Mouse (Mus musculus) kidney, embryonic 16.5 days (tissue): ENCODE measurements at regions not wholly inside any gene's neighbourhood (a gene's known extent, or its start where the extent isn't known, plus 50 kb on each side); places are given as distances from the start of the nearest gene placed in this dataset.
A peak's percentile ranks its signal among the peaks of the same experiment; 100 is the strongest.

Experiments
- ATAC-seq: fragments of 200-750 bp; cut with Nextera tagmentation; 2 replicates; pipeline ENCODE4 v1.8.0; 2017; ENCODE audit warnings: moderate TSS enrichment; ENCODE audit not compliant: low FRiP score, low TSS enrichment
- H3K27ac ChIP-seq: fragments of 300-500 bp; sonication (generic); 2 replicates; pipeline ENCODE4 v1.5.1; 2014; ENCODE audit warnings: low read length
- H3K27me3 ChIP-seq: fragments of 300-500 bp; sonication (generic); 2 replicates; pipeline ENCODE4 v1.6.1; 2014; ENCODE audit warnings: low read length, control low read depth, mixed read lengths; ENCODE audit not compliant: insufficient read depth
- H3K36me3 ChIP-seq: fragments of 300-500 bp; sonication (generic); 2 replicates; pipeline ENCODE4 v1.6.1; 2014; ENCODE audit warnings: low read length, control low read depth, mixed read lengths; ENCODE audit not compliant: insufficient read depth
- H3K4me1 ChIP-seq: fragments of 300-500 bp; sonication (generic); 2 replicates; pipeline ENCODE4 v1.6.1; 2014; ENCODE audit warnings: low read length, control low read depth, mixed read lengths; ENCODE audit not compliant: insufficient read depth
- H3K4me2 ChIP-seq: fragments of 300-500 bp; sonication (generic); replicated peaks from 2 replicates; pipeline ENCODE4 v1.6.1; 2014; ENCODE audit warnings: low read depth, low read length
- H3K4me3 ChIP-seq: fragments of 300-500 bp; sonication (generic); 2 replicates; pipeline ENCODE4 v1.5.1; 2014; ENCODE audit warnings: mild to moderate bottlenecking, low read length
- H3K9ac ChIP-seq: fragments of 300-500 bp; sonication (generic); replicated peaks from 2 replicates; pipeline ENCODE4 v1.6.1; 2014; ENCODE audit warnings: low read length
- H3K9me3 ChIP-seq: fragments of 300-500 bp; sonication (generic); 2 replicates; pipeline ENCODE4 v1.6.1; 2016; ENCODE audit warnings: low read length, control low read depth
- WGBS: fragments of 180-500 bp; shearing (Covaris S2); extraction: QIAGEN DNeasy Blood & Tissue Kit; methylation state at CpG from one replicate; pipeline ENCODE4 v1.1.7; 2014; 5-methylcytosine and 5-hydroxymethylcytosine counted together

DNA sequence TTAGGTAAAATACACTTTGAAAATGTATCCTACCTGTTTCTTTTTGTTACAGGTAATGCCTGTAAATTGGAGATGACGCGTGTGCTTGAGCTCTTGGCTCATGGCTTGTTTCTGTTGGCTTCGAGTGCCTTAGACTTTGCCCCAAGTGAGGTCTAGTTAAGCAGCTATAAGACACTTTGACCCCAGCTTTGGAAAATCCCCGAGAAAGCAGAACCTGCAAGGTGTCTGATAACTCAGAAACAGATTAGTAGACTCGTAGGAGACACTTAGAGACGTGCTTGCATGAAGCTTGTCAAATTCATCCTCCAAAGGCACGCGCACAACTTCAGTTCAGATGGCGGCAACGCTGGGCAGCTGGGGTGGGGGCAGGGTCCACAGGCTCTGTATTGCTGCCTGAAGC lies 153.8 kb downstream of the Pmp22 start:
- H3K27ac ChIP-seq = no peak overlapping the region
- no peak overlapping the region for H3K9ac ChIP-seq
- H3K36me3 ChIP-seq = no peaks in the 10 kb centered on the region
- 83% methylated on average over 10 of the region's 10 CpGs for WGBS
- no peak overlapping the region for H3K4me3 ChIP-seq
- H3K9me3 ChIP-seq = no peaks in the 10 kb centered on the region
- H3K4me1 ChIP-seq = 0 out of 2 replicates have a peak, but pooled peaks cover 5% of the 10 kb centered on the region
- H3K27me3 ChIP-seq = no peaks in the 10 kb centered on the region
- no peak for ATAC-seq
- H3K4me2 ChIP-seq = no peak overlapping the region

GRCm38 (mm10) chr11:63286026-63286425 lies 157.2 kb downstream of the Pmp22 start:
- H3K4me3 ChIP-seq = no peak overlapping the region
- H3K36me3 ChIP-seq = no peaks in the 10 kb centered on the region
- peaks cover under 1% of the 10 kb centered on the region; the same call in 1 of the 2 replicates for H3K27me3 ChIP-seq
- H3K4me2 ChIP-seq = no peak overlapping the region
- 52% methylated on average over 2 of the region's 2 CpGs for WGBS
- 0 out of 2 replicates have a peak, but pooled peaks cover 10% of the 10 kb centered on the region for H3K4me1 ChIP-seq
- H3K9me3 ChIP-seq = no peaks in the 10 kb centered on the region
- no peak overlapping the region for H3K27ac ChIP-seq
- no peak for ATAC-seq
- no peak overlapping the region for H3K9ac ChIP-seq

DNA sequence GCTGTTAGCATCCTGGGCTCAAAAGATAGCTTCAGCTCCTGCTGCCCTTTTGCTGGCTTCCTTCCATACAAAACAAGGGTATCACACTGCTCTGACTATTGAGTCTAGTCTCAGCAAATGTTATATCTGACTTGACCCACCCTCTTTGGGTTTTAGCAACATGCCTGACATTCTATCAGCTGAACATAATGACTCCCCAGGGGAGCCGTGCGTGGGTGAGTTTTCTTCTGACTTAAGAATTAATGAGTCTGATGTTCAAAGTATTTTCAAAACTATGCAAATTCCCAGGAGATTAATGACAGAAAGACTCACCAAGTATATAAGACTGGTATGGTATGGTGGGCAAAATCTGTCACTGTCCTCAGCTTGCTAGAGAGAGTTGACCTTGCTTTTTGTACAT lies 159.0 kb downstream of the Pmp22 start:
- H3K4me2 ChIP-seq = no peak overlapping the region
- ATAC-seq = no peak
- H3K27me3 ChIP-seq = peaks cover 4% of the 10 kb centered on the region; the same call in 1 of the 2 replicates
- 0 out of 2 replicates have a peak, but pooled peaks cover 10% of the 10 kb centered on the region for H3K4me1 ChIP-seq
- WGBS = 33% methylated on average over 2 of the region's 2 CpGs
- no peaks in the 10 kb centered on the region for H3K36me3 ChIP-seq
- no peak overlapping the region for H3K27ac ChIP-seq
- no peak overlapping the region for H3K9ac ChIP-seq
- H3K4me3 ChIP-seq = no peak overlapping the region
- H3K9me3 ChIP-seq = no peaks in the 10 kb centered on the region

- no peaks in the 10 kb centered on the region for H3K9me3 ChIP-seq
- H3K9ac ChIP-seq = no peak overlapping the region
- H3K36me3 ChIP-seq = no peaks in the 10 kb centered on the region
- ATAC-seq = no peak
- H3K27me3 ChIP-seq = peaks cover 4% of the 10 kb centered on the region; the same call in 1 of the 2 replicates
- WGBS = 52% methylated on average over 13 of the region's 13 CpGs
- 0 out of 2 replicates have a peak, but pooled peaks cover 10% of the 10 kb centered on the region for H3K4me1 ChIP-seq
- no peak overlapping the region for H3K27ac ChIP-seq
- H3K4me2 ChIP-seq = no peak overlapping the region
- H3K4me3 ChIP-seq = no peak overlapping the region
These were observed 161.8 kb downstream of the Pmp22 start for GRCm38 (mm10) chr11:63290618-63291017.

GRCm38 (mm10) chr11:63293485-63293884 lies 164.7 kb downstream of the Pmp22 start:
- Histone ChIP-seq H3K4me1 (no peaks in the 10 kb centered on the region), H3K36me3 (no peaks in the 10 kb centered on the region), H3K27me3 (peaks cover 9% of the 10 kb centered on the region), H3K4me3 (no peak overlapping the region), H3K9ac (no peak overlapping the region), H3K9me3 (no peaks in the 10 kb centered on the region), H3K27ac (no peak overlapping the region), H3K4me2 (no peak overlapping the region)
- peak; percentile 61; the same call in 1 of the 2 replicates for ATAC-seq
- WGBS = 34% methylated on average over 4 of the region's 4 CpGs

DNA sequence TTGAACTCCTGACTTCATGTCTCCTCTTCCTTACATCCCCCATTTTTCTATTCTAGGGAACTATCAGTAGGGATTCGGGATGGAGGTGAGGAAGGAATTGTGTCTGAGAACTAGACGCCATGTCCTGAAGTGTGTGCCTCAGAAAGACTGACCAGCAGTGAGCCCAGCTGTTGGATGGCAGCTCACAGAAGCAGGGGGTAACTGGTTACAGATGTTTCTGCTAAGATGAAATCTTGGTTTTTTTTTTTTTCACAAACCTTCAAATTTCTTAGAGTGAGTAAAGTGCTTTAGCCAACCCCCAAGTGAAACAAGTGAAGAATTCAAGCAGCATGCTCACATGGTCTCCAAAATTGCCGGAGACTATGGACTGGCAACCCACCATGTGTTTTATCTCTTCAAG lies 165.7 kb downstream of the Pmp22 start:
- Histone ChIP-seq H3K9me3 (no peaks in the 10 kb centered on the region), H3K36me3 (no peaks in the 10 kb centered on the region), H3K4me1 (0 out of 2 replicates have a peak, but pooled peaks cover under 1% of the 10 kb centered on the region), H3K27me3 (peaks cover 12% of the 10 kb centered on the region), H3K27ac (no peak overlapping the region), H3K4me2 (no peak overlapping the region), H3K9ac (no peak overlapping the region), H3K4me3 (no peak overlapping the region)
- WGBS = 72% methylated on average over 3 of the region's 3 CpGs
- ATAC-seq = no peak

- Histone ChIP-seq H3K27me3 (peaks cover 8% of the 10 kb centered on the region), H3K4me2 (no peak overlapping the region), H3K4me3 (no peak overlapping the region), H3K9ac (no peak overlapping the region), H3K36me3 (no peaks in the 10 kb centered on the region), H3K4me1 (peaks cover 9% of the 10 kb centered on the region), H3K9me3 (no peaks in the 10 kb centered on the region), H3K27ac (no peak overlapping the region)
- WGBS = 74% methylated on average over 3 of the region's 3 CpGs
- no peak for ATAC-seq
These were observed 167.7 kb downstream of the Pmp22 start for GRCm38 (mm10) chr11:63296476-63296875.

DNA sequence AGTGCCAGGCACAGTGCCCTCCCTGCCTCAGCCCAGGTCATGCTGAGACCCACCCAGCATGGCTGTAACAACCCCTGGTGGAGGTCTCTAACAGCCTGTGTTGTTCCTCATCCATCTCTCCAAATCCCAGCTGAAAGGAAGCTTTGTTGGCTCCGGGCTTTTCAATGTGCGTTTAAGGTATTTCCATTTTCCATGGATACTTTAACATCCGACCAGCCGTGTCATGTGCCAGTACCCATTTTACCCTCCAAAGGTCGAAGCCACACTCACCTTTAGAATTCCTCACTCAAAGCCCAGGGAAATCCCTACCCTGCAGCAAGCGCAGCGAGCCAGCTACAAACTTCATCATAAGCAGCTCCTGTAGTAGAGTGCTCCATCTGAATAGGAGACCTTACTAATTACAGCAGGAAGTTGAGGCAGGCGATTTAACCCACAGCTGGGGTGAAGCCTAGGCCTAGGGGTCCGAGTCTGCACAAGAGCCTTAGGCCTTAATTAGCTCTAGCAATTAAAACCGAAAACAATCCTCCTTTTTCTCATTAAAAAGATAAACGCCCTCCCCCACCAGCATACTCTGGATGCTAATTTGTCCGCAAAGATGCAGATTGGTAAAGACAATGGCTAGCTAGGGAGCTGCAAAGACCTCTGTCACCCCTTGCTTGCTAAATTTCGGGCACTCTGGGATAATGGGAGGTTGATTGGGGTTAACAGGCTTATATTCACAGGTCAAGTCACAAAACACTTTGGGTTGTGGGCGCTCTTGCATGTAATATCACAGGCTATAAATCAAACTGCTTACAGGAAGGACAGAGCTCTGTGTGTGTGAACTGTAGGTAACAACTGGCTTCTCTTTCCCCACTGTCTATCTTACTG lies 171.2 kb downstream of the Pmp22 start:
- H3K9ac ChIP-seq = no peak overlapping the region
- H3K27ac ChIP-seq = no peak overlapping the region
- H3K36me3 ChIP-seq = no peaks in the 10 kb centered on the region
- H3K9me3 ChIP-seq = no peaks in the 10 kb centered on the region
- peaks cover 8% of the 10 kb centered on the region for H3K27me3 ChIP-seq
- ATAC-seq = peak; percentile 51; the same call in 1 of the 2 replicates
- H3K4me2 ChIP-seq = no peak overlapping the region
- H3K4me1 ChIP-seq = peaks cover 9% of the 10 kb centered on the region
- H3K4me3 ChIP-seq = no peak overlapping the region
- WGBS = 33% methylated on average over 14 of the region's 14 CpGs

- no peaks in the 10 kb centered on the region for H3K9me3 ChIP-seq
- WGBS = 81% methylated on average over 4 of the region's 4 CpGs
- H3K36me3 ChIP-seq = no peaks in the 10 kb centered on the region
- H3K27ac ChIP-seq = no peak overlapping the region
- H3K4me1 ChIP-seq = no peaks in the 10 kb centered on the region
- no peak for ATAC-seq
- no peaks in the 10 kb centered on the region for H3K27me3 ChIP-seq
- H3K9ac ChIP-seq = no peak overlapping the region
- no peak overlapping the region for H3K4me2 ChIP-seq
- no peak overlapping the region for H3K4me3 ChIP-seq
These were observed 196.4 kb downstream of the Pmp22 start for GRCm38 (mm10) chr11:63325166-63325565.

DNA sequence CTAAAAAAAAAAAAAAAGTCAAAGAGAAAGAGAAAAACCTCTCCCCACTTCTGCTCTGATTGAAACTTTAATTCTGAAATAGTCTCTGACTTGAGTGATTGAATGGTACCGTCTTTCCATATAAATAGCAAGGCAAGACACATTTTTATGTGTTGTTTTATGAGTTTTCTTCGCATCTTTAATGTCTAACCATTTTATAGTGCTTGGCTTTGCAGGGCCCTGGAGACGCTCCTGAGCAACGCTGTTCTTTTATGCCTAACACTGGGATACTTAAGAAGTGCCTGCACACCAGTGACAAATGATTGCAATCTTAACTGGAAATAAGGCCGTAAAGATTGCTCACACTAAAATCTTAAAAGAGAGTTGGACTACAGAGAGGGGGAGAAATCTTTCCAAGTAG lies 198.1 kb downstream of the Pmp22 start:
- H3K4me3 ChIP-seq = no peak overlapping the region
- WGBS = 28% methylated on average over 5 of the region's 5 CpGs
- H3K9ac ChIP-seq = no peak overlapping the region
- no peaks in the 10 kb centered on the region for H3K36me3 ChIP-seq
- H3K4me2 ChIP-seq = no peak overlapping the region
- ATAC-seq = no peak
- H3K9me3 ChIP-seq = no peaks in the 10 kb centered on the region
- no peak overlapping the region for H3K27ac ChIP-seq
- H3K4me1 ChIP-seq = no peaks in the 10 kb centered on the region
- no peaks in the 10 kb centered on the region for H3K27me3 ChIP-seq
